Mouse (Mus musculus) activated CD4-positive, CD25-positive, alpha-beta regulatory T cell, adult 4 months (primary cell): Measurements from ENCODE around the gene Gdap1l1. TPM values are rescaled to one million over a fixed set of nuclear protein-coding genes. Genes with fewer than 3 reads are reported as not detected.
"Not testable (repeated sequence)": the region's sequence is repeated elsewhere in the genome, so short reads cannot be mapped to it uniquely, and the experiment has no call there.

ENCODE experiments used
- ATAC-seq: one replicate; pipeline ENCODE4 v1.8.0; 2017
- polyA plus RNA-seq, 2 experiments: library from polyadenylated mRNA; unstranded; fragments of 100-300 nt; shearing (Covaris generic); gene quantifications; one replicate each; pipeline ENCODE4 v1.2.1; 2017

Gdap1l1 gene
- polyA plus RNA-seq, 2 experiments from 2014 or later, result not detected

GRCm38 (mm10) chr2:163424597-163424996 is 13.7 kb upstream of the Gdap1l1 start, which contains the start of gene Oser1:
Gene Oser1, minus strand, starts transcription at chr2:163424697.
- ATAC-seq, result no peak

DNA sequence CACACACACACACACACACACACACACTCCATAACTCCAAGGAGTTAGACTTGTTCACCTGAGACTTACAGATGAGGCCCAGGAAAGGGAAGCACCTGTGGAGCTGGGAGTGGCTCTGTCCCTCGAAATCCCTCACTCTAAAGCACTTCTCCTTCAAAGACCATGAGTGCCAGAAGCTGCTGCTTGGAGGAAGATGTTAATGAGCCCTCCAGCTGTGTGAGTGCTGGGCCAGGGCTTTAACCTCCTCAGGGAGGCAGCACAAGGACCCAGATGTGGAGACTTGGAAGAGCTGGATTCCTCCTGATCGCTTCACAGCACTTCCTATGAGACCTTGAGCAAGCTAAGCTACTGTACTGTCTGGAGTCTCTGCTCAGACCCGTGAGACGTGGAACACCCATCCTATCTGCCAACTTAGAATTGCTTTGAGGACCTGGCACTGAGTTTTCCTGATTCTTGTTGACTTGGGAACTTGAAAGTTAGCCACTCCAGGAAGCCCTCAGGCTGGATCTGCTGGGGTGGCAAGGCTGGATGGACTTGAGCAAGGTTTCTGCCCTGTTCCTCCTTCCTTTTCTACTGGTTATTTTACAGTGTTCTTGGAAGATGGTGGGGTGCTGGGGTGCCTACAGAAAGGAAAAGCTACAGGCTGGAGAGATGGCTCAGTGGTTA is 9.8 kb upstream of the Gdap1l1 start:
- no peak for ATAC-seq

GRCm38 (mm10) chr2:163431289-163431688 is 7.0 kb upstream of the Gdap1l1 start:
- no peak for ATAC-seq

GRCm38 (mm10) chr2:163433971-163434370 is 4.3 kb upstream of the Gdap1l1 start:
- ATAC-seq, result no peak

DNA sequence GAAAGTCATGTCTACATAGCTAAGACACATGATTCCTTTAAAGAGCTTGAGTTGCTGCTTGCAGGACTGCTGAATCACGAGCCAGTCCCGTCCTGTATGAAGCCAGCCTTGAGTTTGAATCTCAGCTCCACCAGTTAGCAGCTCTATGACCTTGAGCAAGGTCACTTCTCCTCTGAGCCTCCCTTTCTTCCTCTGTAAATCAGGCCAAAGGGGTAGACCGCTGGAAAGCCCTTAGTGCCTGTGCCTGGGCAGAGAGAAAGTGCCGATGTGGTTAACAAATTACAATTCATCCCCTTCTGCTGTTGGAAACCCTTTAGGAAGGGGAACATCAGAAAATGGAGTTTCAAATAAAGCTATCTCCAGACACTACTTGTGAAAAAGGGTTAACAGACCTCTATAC is 476 bp upstream of the Gdap1l1 start:
- ATAC-seq, result no peak

- no peak for ATAC-seq
These were observed 559 bp downstream of the Gdap1l1 start for GRCm38 (mm10) chr2:163438619-163439451.

- ATAC-seq, result no peak
These were observed 1.2 kb downstream of the Gdap1l1 start for GRCm38 (mm10) chr2:163439488-163439887.

DNA sequence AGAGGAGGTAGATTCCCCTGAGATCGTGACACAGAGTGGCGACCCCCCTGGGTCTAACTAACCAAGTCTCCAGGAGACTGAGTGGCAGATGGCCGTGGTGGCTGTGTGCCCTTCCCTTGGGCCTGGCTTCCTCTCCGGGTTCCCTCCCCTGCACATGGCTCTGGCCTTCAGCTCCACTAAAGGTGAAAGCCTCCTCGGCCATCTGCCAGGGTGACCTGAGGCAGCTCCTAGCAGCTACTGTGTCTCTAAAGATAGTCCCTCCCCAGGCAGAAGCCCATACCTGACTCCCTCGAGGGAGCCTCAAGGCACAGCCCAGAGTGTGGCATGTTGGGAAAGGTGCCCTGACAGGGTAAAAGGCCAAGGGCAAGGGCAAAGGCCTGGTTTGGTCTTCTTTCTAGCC is 5.3 kb downstream of the Gdap1l1 start:
- ATAC-seq, result no peak

GRCm38 (mm10) chr2:163444017-163444416 is 5.7 kb downstream of the Gdap1l1 start:
- no peak for ATAC-seq

GRCm38 (mm10) chr2:163447375-163447774 is 9.1 kb downstream of the Gdap1l1 start:
- ATAC-seq, result no peak

DNA sequence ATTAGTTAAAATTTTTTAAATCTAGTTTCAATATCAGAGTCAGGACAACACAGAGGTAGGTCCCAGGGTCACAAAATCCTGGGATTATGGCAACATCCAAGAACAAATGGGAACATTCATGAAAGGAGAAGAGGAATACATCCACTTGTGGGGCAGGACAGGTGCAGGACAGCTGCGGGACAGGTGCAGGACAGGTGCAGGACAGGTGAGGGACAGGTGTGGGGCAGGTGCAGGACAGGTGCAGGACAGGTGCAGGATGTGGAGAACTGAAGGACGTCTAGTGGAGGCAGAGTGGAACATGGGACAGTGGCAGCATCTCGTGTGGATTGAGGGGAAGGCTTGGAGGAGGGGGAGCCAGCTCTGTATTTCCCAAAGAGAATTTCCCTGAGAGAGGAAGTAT is 11.0 kb downstream of the Gdap1l1 start:
- ATAC-seq, result no peak

- no peak for ATAC-seq
These were observed 12.5 kb downstream of the Gdap1l1 start for GRCm38 (mm10) chr2:163450668-163451295.

GRCm38 (mm10) chr2:163452738-163453137 is 14.5 kb downstream of the Gdap1l1 start:
- no peak for ATAC-seq

GRCm38 (mm10) chr2:163453378-163453777 is 15.1 kb downstream of the Gdap1l1 start:
- ATAC-seq, result no peak

- no peak for ATAC-seq
These were observed 20.4 kb downstream of the Gdap1l1 start for GRCm38 (mm10) chr2:163458539-163459265.

DNA sequence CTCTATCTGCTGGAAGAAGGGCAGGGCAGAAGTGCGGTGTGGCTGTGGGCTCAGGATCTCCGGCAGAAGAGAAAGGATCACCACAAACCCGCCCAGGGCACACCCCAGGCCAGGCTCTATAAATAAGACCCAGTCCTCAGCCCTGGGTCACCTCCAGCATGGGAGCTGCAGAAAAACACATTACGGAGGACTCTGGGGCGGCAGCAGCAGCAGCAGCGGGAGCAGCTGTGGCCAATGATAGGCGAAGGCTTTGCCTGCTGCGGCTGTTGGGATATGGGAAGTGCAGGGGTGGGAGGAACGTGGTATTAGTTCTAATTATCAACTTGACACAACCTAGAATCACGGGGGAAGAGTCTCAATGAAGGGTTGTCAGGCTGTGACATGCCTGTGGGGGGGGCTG is 21.1 kb downstream of the Gdap1l1 start:
- ATAC-seq, result no peak

GRCm38 (mm10) chr2:163460622-163461021 is 22.3 kb downstream of the Gdap1l1 start:
- ATAC-seq, result no peak

DNA sequence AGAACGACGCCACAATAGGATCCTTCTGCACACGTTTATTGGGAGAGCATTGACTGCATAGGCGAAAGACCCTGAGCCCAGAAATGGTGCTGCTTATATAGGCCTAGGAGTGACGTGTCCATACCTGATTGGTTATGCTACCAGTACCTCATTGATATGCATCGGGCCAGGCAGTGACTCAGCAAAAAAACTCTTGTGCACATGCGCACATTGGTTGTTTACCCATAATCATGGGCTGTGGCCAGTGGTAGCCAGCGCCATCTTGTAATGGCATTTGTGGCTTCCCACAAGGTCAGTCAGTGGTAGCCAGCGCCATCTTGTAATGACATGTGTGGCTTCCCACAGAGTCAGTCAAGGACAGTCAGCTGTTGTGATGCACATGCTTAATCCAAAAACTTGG is 23.0 kb downstream of the Gdap1l1 start:
- not testable (repeated sequence) for ATAC-seq

DNA sequence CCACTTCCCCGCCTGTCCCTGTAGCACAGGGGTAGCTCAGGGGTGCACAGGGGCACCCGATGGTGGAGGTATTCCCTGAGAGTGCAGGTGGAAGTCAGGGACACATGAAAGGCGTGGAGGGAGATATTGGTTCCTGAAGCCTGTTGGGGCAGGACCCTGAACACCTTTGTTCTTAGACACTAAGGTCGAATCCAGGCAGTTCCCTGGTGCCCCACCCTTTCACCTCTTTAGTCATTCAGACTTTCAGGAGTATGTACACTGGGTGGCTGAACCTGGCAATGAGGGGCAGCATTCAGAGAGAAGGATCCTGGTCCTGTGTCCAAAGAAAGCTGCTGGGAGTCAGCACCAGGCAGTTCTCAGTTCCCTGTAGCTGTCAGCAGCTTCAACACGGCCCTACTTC is 24.1 kb downstream of the Gdap1l1 start:
- ATAC-seq, result no peak

DNA sequence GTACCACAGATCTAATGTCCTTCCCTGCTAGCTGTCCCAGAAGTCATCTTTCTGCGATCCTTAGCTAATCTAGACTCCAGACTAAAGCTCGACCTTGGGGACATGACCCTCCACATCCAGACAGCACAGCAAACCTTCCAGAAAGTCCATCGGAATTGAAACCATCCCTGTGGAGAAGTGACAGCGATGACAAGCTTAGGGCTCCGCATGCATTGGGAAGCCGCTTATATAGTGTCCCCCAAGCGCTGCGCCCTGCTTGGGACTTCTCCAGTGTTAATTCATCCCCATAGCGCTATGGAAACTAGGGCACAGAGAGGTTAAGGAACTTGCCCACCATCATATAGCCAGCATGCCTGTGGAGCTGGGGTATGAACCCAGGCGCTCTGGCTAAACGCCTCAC is 24.5 kb downstream of the Gdap1l1 start:
- no peak for ATAC-seq

GRCm38 (mm10) chr2:163463251-163463769 is 25.0 kb downstream of the Gdap1l1 start:
- ATAC-seq, result no peak

- ATAC-seq, result no peak
These were observed 25.7 kb downstream of the Gdap1l1 start for GRCm38 (mm10) chr2:163463998-163464397.

- no peak for ATAC-seq
These were observed 26.3 kb downstream of the Gdap1l1 start for GRCm38 (mm10) chr2:163464562-163464961.
